Mouse (Mus musculus) MEL (cell line): ENCODE data around the gene Adtrp. TPM values are rescaled to one million over a fixed set of nuclear protein-coding genes. Genes with fewer than 3 reads are reported as not detected.
A peak's percentile ranks its signal among the peaks of the same experiment; 100 is the strongest.

ENCODE experiments used
- DNase-seq: peaks from one replicate; pipeline ENCODE4 v3.0.0; 2011; ENCODE audit warnings: low read depth, low spot score
- H3K27ac ChIP-seq: 2 replicates; pipeline ENCODE4 v1.5.1; 2012; ENCODE audit warnings: low read depth, mild to moderate bottlenecking, control low read depth, low read length, moderate library complexity; ENCODE audit not compliant: control insufficient read depth
- H3K27me3 ChIP-seq, 2 experiments: fragments of 150-350 bp in 1 of 2; sonication (generic) in 1 of 2; 2 replicates each; pipeline ENCODE4 v1.6.1; 2012; ENCODE audit warnings: low read length in 2 of 2, mild to moderate bottlenecking in 2 of 2, improper control_type of control experiment in 1 of 2, moderate library complexity in 1 of 2; ENCODE audit not compliant: insufficient read depth in 2 of 2, control insufficient read depth in 1 of 2
- H3K36me3 ChIP-seq, 2 experiments: 2 replicates each; pipeline ENCODE4 v1.6.1; 2012 to 2014; ENCODE audit warnings: low read length in 2 of 2, improper control_type of control experiment in 1 of 2, inconsistent platforms in 1 of 2, mild to moderate bottlenecking in 1 of 2; ENCODE audit not compliant: insufficient read depth in 2 of 2, control insufficient read depth in 1 of 2
- H3K4me1 ChIP-seq, 2 experiments: fragments of 150-350 bp in 1 of 2; sonication (generic) in 1 of 2; 2 replicates each; pipeline ENCODE4 v1.6.1; 2012; ENCODE audit warnings: low read length in 2 of 2, improper control_type of control experiment in 1 of 2, mild to moderate bottlenecking in 1 of 2; ENCODE audit not compliant: insufficient read depth in 2 of 2, control insufficient read depth in 1 of 2
- H3K4me3 ChIP-seq, 2 experiments: fragments of 150-350 bp in 1 of 2; sonication (generic) in 1 of 2; 2 replicates each; pipeline ENCODE4 v1.5.1; 2012; ENCODE audit warnings: low read depth in 2 of 2, low read length in 2 of 2, mild to moderate bottlenecking in 2 of 2, moderate library complexity in 2 of 2, control low read depth in 1 of 2, improper control_type of control experiment in 1 of 2; ENCODE audit not compliant: control insufficient read depth in 1 of 2, insufficient read depth in 1 of 2
- H3K79me2 ChIP-seq: 2 replicates; pipeline ENCODE4 v1.6.1; 2012; ENCODE audit warnings: mild to moderate bottlenecking, low read length, moderate library complexity; ENCODE audit not compliant: control insufficient read depth, poor library complexity, insufficient read depth
- H3K9ac ChIP-seq: 2 replicates; pipeline ENCODE4 v1.6.1; 2012; ENCODE audit warnings: low read depth, mild to moderate bottlenecking, control low read depth, low read length, moderate library complexity; ENCODE audit not compliant: control insufficient read depth, poor library complexity, severe bottlenecking
- H3K9me3 ChIP-seq: fragments of 150-350 bp; sonication (generic); replicated peaks from 2 replicates; pipeline ENCODE4 v1.6.1; 2012; ENCODE audit warnings: mild to moderate bottlenecking, low read length, improper control_type of control experiment, moderate library complexity; ENCODE audit not compliant: insufficient read depth
- CHD2 ChIP-seq: IDR thresholded peaks from 2 replicates; pipeline ENCODE4 v1.6.1; 2011; ENCODE audit warnings: low read length, improper control_type of control experiment
- CTCF ChIP-seq, 3 experiments: IDR thresholded peaks in 2 of 3; conservative IDR thresholded peaks in 1 of 3; 2 replicates each; pipeline ENCODE4 v1.5.1; 2011 to 2012; ENCODE audit warnings: low read length in 3 of 3, low read depth in 2 of 3, mild to moderate bottlenecking in 2 of 3, improper control_type of control experiment in 1 of 3, inconsistent platforms in 1 of 3, mixed read lengths in 1 of 3, moderate library complexity in 1 of 3; ENCODE audit not compliant: control insufficient read depth in 1 of 3, insufficient read depth in 1 of 3, poor library complexity in 1 of 3, severe bottlenecking in 1 of 3
- E2F4 ChIP-seq: IDR thresholded peaks from 2 replicates; pipeline ENCODE4 v1.6.1; 2011; ENCODE audit warnings: low read depth, low read length, improper control_type of control experiment, borderline replicate concordance
- ELF1 ChIP-seq: IDR thresholded peaks from 2 replicates; pipeline ENCODE4 v1.6.1; 2014; ENCODE audit warnings: low read depth, mild to moderate bottlenecking, inconsistent platforms, low read length, improper control_type of control experiment, moderate library complexity
- EP300 ChIP-seq, 2 experiments: IDR thresholded peaks; 2 replicates each; pipeline ENCODE4 v1.6.1; 2011; ENCODE audit warnings: improper control_type of control experiment in 2 of 2, low read length in 2 of 2, low read depth in 1 of 2, mild to moderate bottlenecking in 1 of 2
- ETS1 ChIP-seq: IDR thresholded peaks from 2 replicates; pipeline ENCODE4 v1.6.1; 2012; ENCODE audit warnings: low read depth, mild to moderate bottlenecking, inconsistent platforms, low read length, improper control_type of control experiment, moderate library complexity
- HCFC1 ChIP-seq: IDR thresholded peaks from 2 replicates; pipeline ENCODE4 v1.6.1; 2012; ENCODE audit warnings: low read depth, mild to moderate bottlenecking, inconsistent platforms, low read length, improper control_type of control experiment, moderate library complexity
- JUND ChIP-seq: IDR thresholded peaks from 2 replicates; pipeline ENCODE4 v1.6.1; 2011; ENCODE audit warnings: low read depth, mild to moderate bottlenecking, improper control_type of control experiment, low read length
- KAT2A ChIP-seq: conservative IDR thresholded peaks from 2 replicates; pipeline ENCODE4 v1.6.1; 2012; ENCODE audit warnings: low read depth, low read length, improper control_type of control experiment, inconsistent platforms
- MAFK ChIP-seq: IDR thresholded peaks from 2 replicates; pipeline ENCODE4 v1.6.1; 2011; ENCODE audit warnings: low read depth, mild to moderate bottlenecking, low read length, improper control_type of control experiment, borderline replicate concordance
- MAX ChIP-seq: IDR thresholded peaks from 2 replicates; pipeline ENCODE4 v1.6.1; 2011; ENCODE audit warnings: low read length, improper control_type of control experiment
- MAZ ChIP-seq: IDR thresholded peaks from 2 replicates; pipeline ENCODE4 v1.6.1; 2012; ENCODE audit warnings: low read depth, mild to moderate bottlenecking, inconsistent platforms, low read length, improper control_type of control experiment
- MEF2A ChIP-seq: IDR thresholded peaks from 2 replicates; pipeline ENCODE4 v1.6.1; 2014; ENCODE audit warnings: low read depth, mild to moderate bottlenecking, inconsistent platforms, low read length, improper control_type of control experiment; ENCODE audit not compliant: poor library complexity, insufficient replicate concordance, severe bottlenecking; ENCODE audit errors: extremely low read depth
- MXI1 ChIP-seq: IDR thresholded peaks from 2 replicates; pipeline ENCODE4 v1.6.1; 2011; ENCODE audit warnings: mild to moderate bottlenecking, low read depth, low read length, improper control_type of control experiment
- MYC ChIP-seq: IDR thresholded peaks from 2 replicates; pipeline ENCODE4 v1.6.1; 2011; ENCODE audit warnings: low read depth, mild to moderate bottlenecking, low read length, improper control_type of control experiment, moderate library complexity
- NELFE ChIP-seq: IDR thresholded peaks from 2 replicates; pipeline ENCODE4 v1.6.1; 2011; ENCODE audit warnings: low read depth, low read length, improper control_type of control experiment
- NRF1 ChIP-seq: IDR thresholded peaks from 2 replicates; pipeline ENCODE4 v1.6.1; 2014; ENCODE audit warnings: low read depth, mild to moderate bottlenecking, inconsistent platforms, low read length, improper control_type of control experiment, moderate library complexity; ENCODE audit not compliant: poor library complexity, insufficient read depth, severe bottlenecking
- POLR2AphosphoS2 ChIP-seq: IDR thresholded peaks from 2 replicates; pipeline ENCODE4 v1.6.1; 2011; ENCODE audit warnings: low read length, improper control_type of control experiment
- POLR2AphosphoS5 ChIP-seq: IDR thresholded peaks from 2 replicates; pipeline ENCODE4 v1.6.1; 2012; ENCODE audit warnings: low read depth, borderline replicate concordance, mild to moderate bottlenecking, inconsistent platforms, low read length, moderate library complexity, mixed read lengths
- RAD21 ChIP-seq: IDR thresholded peaks from 2 replicates; pipeline ENCODE4 v1.6.1; 2011; ENCODE audit warnings: mild to moderate bottlenecking, low read depth, low read length, improper control_type of control experiment
- SIN3A ChIP-seq: IDR thresholded peaks from 2 replicates; pipeline ENCODE4 v1.6.1; 2012; ENCODE audit warnings: low read length, improper control_type of control experiment, inconsistent platforms
- SMC3 ChIP-seq: IDR thresholded peaks from 2 replicates; pipeline ENCODE4 v1.6.1; 2011; ENCODE audit warnings: low read depth, low read length, improper control_type of control experiment
- TCF12 ChIP-seq: IDR thresholded peaks from 2 replicates; pipeline ENCODE4 v1.6.1; 2014; ENCODE audit warnings: low read depth, mild to moderate bottlenecking, inconsistent platforms, low read length, improper control_type of control experiment, moderate library complexity
- USF1 ChIP-seq: IDR thresholded peaks from 2 replicates; pipeline ENCODE4 v1.6.1; 2014; ENCODE audit warnings: low read depth, mild to moderate bottlenecking, inconsistent platforms, low read length, improper control_type of control experiment, moderate library complexity
- USF2 ChIP-seq, 2 experiments: IDR thresholded peaks; 2 replicates each; pipeline ENCODE4 v1.6.1; 2011 to 2012; ENCODE audit warnings: improper control_type of control experiment in 2 of 2, low read length in 2 of 2, borderline replicate concordance in 1 of 2, inconsistent platforms in 1 of 2, low read depth in 1 of 2, mild to moderate bottlenecking in 1 of 2; ENCODE audit not compliant: insufficient read depth in 1 of 2
- ZC3H11A ChIP-seq: IDR thresholded peaks from 2 replicates; pipeline ENCODE4 v1.6.1; 2012; ENCODE audit warnings: low read depth, mild to moderate bottlenecking, inconsistent platforms, low read length, improper control_type of control experiment
- ZMIZ1 ChIP-seq: IDR thresholded peaks from 2 replicates; pipeline ENCODE4 v1.6.1; 2012; ENCODE audit warnings: low read depth, mild to moderate bottlenecking, inconsistent platforms, low read length, improper control_type of control experiment, moderate library complexity
- ZNF384 ChIP-seq: IDR thresholded peaks from 2 replicates; pipeline ENCODE4 v1.6.1; 2012; ENCODE audit warnings: low read depth, mild to moderate bottlenecking, inconsistent platforms, low read length, improper control_type of control experiment
- polyA plus RNA-seq, 2 experiments: library from polyadenylated mRNA; stranded (reverse) in 1 of 2; unstranded in 1 of 2; fragments of >175 nt in 1 of 2; fragments of >200 nt in 1 of 2; gene quantifications; 2 replicates each; pipeline versions ENCODE4 v1.2.1 to v1.2.4; 2012; ENCODE audit warnings: low replicate concordance in 2 of 2, low read depth in 1 of 2; ENCODE audit not compliant: insufficient read length in 2 of 2, insufficient read depth in 1 of 2, missing spikeins in 1 of 2
- total RNA-seq: library from RNA; depleted of rRNA; stranded (reverse); fragments of 300-350 nt; gene quantifications from 2 replicates; pipeline ENCODE4 v1.2.3, GENCODE M21; 2012

Gene Adtrp
- total and polyA plus RNA-seq, 3 experiments: not detected

GRCm38 (mm10) chr13:41746971-41747615 lies 100.4 kb downstream of the Adtrp start:
- DNase-seq: peak; percentile 50
- TF ChIP-seq ZNF384: no peak
- no peak for TF ChIP-seq MYC
- TF ChIP-seq POLR2AphosphoS5: no peak
- TF ChIP-seq SIN3A: no peak
- TF ChIP-seq RAD21: peak; percentile 56
- no peak for TF ChIP-seq MAX
- TF ChIP-seq ZC3H11A: peak; percentile 59
- TF ChIP-seq NRF1: no peak
- TF ChIP-seq CHD2: no peak
- peak; percentile 88 for TF ChIP-seq SMC3
- TF ChIP-seq MEF2A: no peak
- peak in 1 of 3 experiments; percentile 61; a peak in 2 of 6 replicates for TF ChIP-seq CTCF (IDR thresholded peaks at IDR 0.05 in 2 of 3, conservative IDR thresholded peaks at IDR 0.05 in 1 of 3; ENCODE audit: control insufficient read depth in 1 of 3, insufficient read depth in 1 of 3, low read depth in 2 of 3, low read length in 3 of 3, poor library complexity in 1 of 3, severe bottlenecking in 1 of 3)
- no peak for TF ChIP-seq NELFE
- TF ChIP-seq USF1: no peak
- Histone ChIP-seq H3K9ac (no peak overlapping the region), H3K4me3 (no peak overlapping the region), H3K36me3 (no peaks in the 10 kb centered on the region), H3K9me3 (no peaks in the 10 kb centered on the region), H3K27me3 (no peaks in the 10 kb centered on the region), H3K27ac (no peak overlapping the region), H3K4me1 (no peaks in the 10 kb centered on the region), H3K79me2 (no peaks in the 10 kb centered on the region)

DNA sequence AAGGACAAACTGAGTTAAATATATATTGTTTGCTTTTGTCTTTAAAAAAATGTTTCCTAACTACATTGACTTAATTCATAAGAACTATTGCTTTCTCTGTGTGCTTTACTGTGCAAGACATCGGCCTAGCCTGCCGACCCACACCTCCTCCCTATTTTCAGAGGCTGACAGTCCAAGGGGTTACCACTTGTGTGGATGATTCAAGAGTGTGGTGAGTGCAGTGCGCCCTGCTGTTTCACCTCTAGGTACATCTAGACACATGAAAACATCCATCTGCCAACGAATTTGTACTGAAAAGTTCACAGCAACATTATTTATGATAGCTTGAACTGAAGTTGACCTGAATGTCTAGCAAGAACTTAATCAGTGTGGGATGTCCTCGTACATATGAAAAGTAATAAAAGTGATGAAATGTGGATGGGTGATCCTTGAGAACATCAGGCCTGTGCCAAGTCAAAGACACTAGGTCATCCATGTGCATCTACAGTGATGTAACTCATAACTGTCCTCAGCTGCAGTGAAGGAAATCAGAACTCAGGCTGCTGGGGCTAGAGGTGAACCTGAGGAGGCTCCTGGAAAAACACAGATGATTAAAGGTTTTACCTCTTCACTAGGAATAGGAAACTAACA lies 106.9 kb downstream of the Adtrp start:
- no peak overlapping the region for H3K4me3 ChIP-seq
- no peak for DNase-seq
- no peaks in the 10 kb centered on the region for H3K9me3 ChIP-seq
- H3K9ac ChIP-seq: no peak overlapping the region
- no peaks in the 10 kb centered on the region for H3K79me2 ChIP-seq
- no peaks in the 10 kb centered on the region for H3K27me3 ChIP-seq
- TF ChIP-seq E2F4 (no peak), ETS1 (no peak), KAT2A (no peak), MAZ (no peak), TCF12 (no peak), USF2 (IDR thresholded peaks at IDR 0.05; ENCODE audit: borderline replicate concordance in 1 of 2, insufficient read depth in 1 of 2, low read depth in 1 of 2, low read length in 2 of 2) (no peak), NELFE (no peak), NRF1 (no peak), MAFK (no peak), EP300 (IDR thresholded peaks at IDR 0.05; ENCODE audit: low read depth in 1 of 2, low read length in 2 of 2) (no peak), SMC3 (no peak), HCFC1 (no peak), ZMIZ1 (no peak), SIN3A (no peak), POLR2AphosphoS2 (no peak), JUND (no peak), ELF1 (no peak), MEF2A (no peak), MXI1 (no peak), RAD21 (no peak)
- TF ChIP-seq, all 39 proteins: peak for 0
- Histone ChIP-seq H3K27ac (no peak overlapping the region), H3K4me1 (no peaks in the 10 kb centered on the region), H3K36me3 (no peaks in the 10 kb centered on the region)
